Mouse (Mus musculus) embryo, embryonic 9.5 days (tissue): ENCODE results near the gene Abcb7.
A peak's percentile ranks its signal among the peaks of the same experiment; 100 is the strongest.
"Not testable (repeated sequence)": the region's sequence is repeated elsewhere in the genome, so short reads cannot be mapped to it uniquely, and the experiment has no call there.

Experiments used
- DNase-seq: peaks from one replicate; pipeline ENCODE4 v3.0.0-alpha.2; 2017; ENCODE audit errors: extremely low spot score

Gene Abcb7

GRCm38 (mm10) chrX:104413183-104413983, at the start of gene Abcb7:
TSS of gene Abcb7 (minus strand) at chrX:104413856.
- DNase-seq, result peak; percentile 80

GRCm38 (mm10) chrX:104461755-104462154, 48.1 kb upstream of the Abcb7 start:
- no peak for DNase-seq

GRCm38 (mm10) chrX:104452433-104452832, 38.8 kb upstream of the Abcb7 start:
- no peak for DNase-seq

GRCm38 (mm10) chrX:104433456-104433855, 19.8 kb upstream of the Abcb7 start:
- DNase-seq, result no peak

- no peak for DNase-seq
Measured at GRCm38 (mm10) chrX:104428108-104428507, 14.5 kb upstream of the Abcb7 start.

GRCm38 (mm10) chrX:104413995-104414394, 339 bp upstream of the Abcb7 start:
- DNase-seq, result no peak

- no peak for DNase-seq
Measured at GRCm38 (mm10) chrX:104408137-104408536, 5.5 kb downstream of the Abcb7 start.

- DNase-seq, result no peak
Measured at GRCm38 (mm10) chrX:104402463-104402862, 11.2 kb downstream of the Abcb7 start.

- DNase-seq, result no peak
Measured at GRCm38 (mm10) chrX:104401134-104401533, 12.5 kb downstream of the Abcb7 start.

- no peak for DNase-seq
Measured at GRCm38 (mm10) chrX:104397526-104397925, 16.1 kb downstream of the Abcb7 start.

- DNase-seq, result no peak
Measured at GRCm38 (mm10) chrX:104359686-104360085, 54.0 kb downstream of the Abcb7 start.

GRCm38 (mm10) chrX:104355842-104356241, 57.8 kb downstream of the Abcb7 start:
- DNase-seq, result no peak

GRCm38 (mm10) chrX:104348146-104348545, 65.5 kb downstream of the Abcb7 start:
- not testable (repeated sequence) for DNase-seq

- no peak for DNase-seq
Measured at GRCm38 (mm10) chrX:104291721-104292120, 121.9 kb downstream of the Abcb7 start.

- no peak for DNase-seq
Measured at GRCm38 (mm10) chrX:104279828-104280227, 133.8 kb downstream of the Abcb7 start.

- DNase-seq, result no peak
Measured at GRCm38 (mm10) chrX:104264371-104264770, 149.3 kb downstream of the Abcb7 start.

- no peak for DNase-seq
Measured at GRCm38 (mm10) chrX:104262468-104262867, 151.2 kb downstream of the Abcb7 start.

GRCm38 (mm10) chrX:104256561-104256960, 157.1 kb downstream of the Abcb7 start:
- no peak for DNase-seq
